Mouse (Mus musculus): ENCODE measurements around the gene Grk5. TPM values are rescaled to one million over a fixed set of nuclear protein-coding genes. Genes with fewer than 3 reads are reported as not detected.
A peak's percentile ranks its signal among the peaks of the same experiment; 100 is the strongest.

The Grk5 gene
- polyA plus RNA-seq, 1 experiment from 2014 or later: 2.7 TPM

DNA sequence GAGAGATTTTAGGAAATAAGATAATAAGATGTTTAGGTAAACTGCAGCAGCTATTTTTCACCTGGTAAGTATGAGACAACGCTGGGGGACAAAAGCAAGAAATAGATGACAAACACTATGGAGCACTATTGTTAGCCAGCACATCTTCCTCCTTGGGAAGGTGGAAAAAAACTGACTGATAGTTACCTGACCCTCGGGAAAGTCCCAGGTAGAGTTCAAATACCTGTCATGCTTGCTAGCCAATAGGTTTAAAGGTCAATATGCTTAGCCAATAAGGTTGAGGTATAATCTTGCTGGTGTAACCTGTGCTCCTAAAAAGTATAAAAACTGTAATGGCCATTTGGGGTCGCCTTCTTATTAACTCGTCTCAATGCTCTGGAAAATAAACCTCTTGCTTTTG is 251.8 kb downstream of the Grk5 start:
- H3K4me2 ChIP-seq (replicated peaks): peak overlapping the region; percentile 60
- WGBS: 18% methylated on average over 4 of the region's 4 CpGs
- H3K36me3 ChIP-seq: peaks cover 3% of the 10 kb centered on the region; the same call in 1 of the 2 replicates
- no peak for ATAC-seq (ENCODE audit: insufficient number of reproducible peaks, insufficient read depth, low FRiP score, low TSS enrichment)
- H3K4me1 ChIP-seq: peaks cover 7% of the 10 kb centered on the region; the same call in 1 of the 2 replicates
- H3K9ac ChIP-seq: no peak overlapping the region
- peak overlapping the region; percentile 87 for H3K4me3 ChIP-seq
- no peaks in the 10 kb centered on the region for H3K27me3 ChIP-seq
- no peak overlapping the region for H3K27ac ChIP-seq
- H3K9me3 ChIP-seq: no peaks in the 10 kb centered on the region

Other genes with a start within 250 kb of the Grk5 start
- gene Nanos1, start 133.8 kb upstream of the Grk5 start, polyA plus RNA-seq (2016; fragmentation: Nextera tagmentation; extraction: Ambion mirVana): 2.3 and 3.6 TPM in 2 replicates
- gene Eif3a, start 99.1 kb upstream of the Grk5 start, polyA plus RNA-seq (2016; fragmentation: Nextera tagmentation; extraction: Ambion mirVana): 130 and 150 TPM in 2 replicates
- 35.3 and 37.1 TPM in 2 replicates for gene Fam45a, start 78.2 kb upstream of the Grk5 start, polyA plus RNA-seq (2016; fragmentation: Nextera tagmentation; extraction: Ambion mirVana)
- gene Sfxn4, start 28.3 kb upstream of the Grk5 start, polyA plus RNA-seq (2016; fragmentation: Nextera tagmentation; extraction: Ambion mirVana): 14.3 and 15.0 TPM in 2 replicates
- 99.8 and 105 TPM in 2 replicates for gene Prdx3, start 15.2 kb upstream of the Grk5 start, polyA plus RNA-seq (2016; fragmentation: Nextera tagmentation; extraction: Ambion mirVana)